Mouse (Mus musculus): ENCODE results near the gene Rhox3f. TPM values are rescaled to one million over a fixed set of nuclear protein-coding genes. Genes with fewer than 3 reads are reported as not detected.

Rhox3f gene
- total RNA-seq (2023): not detected

DNA sequence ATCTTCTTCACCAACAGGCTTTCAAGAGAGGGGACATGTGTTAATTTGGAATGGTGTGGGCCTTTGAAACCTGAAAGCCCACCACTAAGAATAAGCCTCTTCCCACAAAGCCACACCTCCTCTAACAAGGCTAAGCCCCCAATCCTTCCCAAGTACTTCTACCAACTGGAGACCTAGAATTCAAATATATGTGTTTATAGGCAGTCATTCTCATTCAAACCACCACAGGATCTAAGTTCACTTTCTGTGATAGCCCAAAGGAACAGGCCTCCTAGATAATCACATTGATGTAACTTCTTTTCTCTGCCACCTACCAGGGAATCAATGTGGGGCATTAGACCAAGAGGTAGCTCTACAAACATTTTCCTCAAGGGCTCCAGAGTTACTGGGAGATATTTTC lies at the start of gene Rhox3f:
Gene Rhox3f, plus strand, starts transcription at position 301 of the 400 bp plus-strand sequence.

DNA sequence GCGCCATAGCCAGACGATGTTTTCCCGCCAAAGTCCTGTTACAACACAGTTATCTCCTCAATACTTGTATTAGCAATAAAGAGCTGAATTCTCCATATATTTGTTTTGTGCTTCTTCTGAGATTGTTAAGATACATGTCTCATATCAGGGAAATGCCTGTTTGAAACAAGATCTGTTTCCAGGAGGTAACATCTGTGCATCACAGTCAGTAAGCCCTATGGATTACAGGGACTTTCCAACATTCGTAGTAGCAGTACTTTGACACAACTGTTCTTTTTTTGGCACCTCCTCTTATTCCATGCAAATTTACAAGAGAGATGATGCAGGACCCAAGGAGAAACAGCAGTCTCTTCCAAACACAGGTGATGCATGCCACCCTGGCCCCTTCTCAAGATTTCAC lies 39.1 kb upstream of the Rhox3f start, which contains the start of gene Rhox3e:
Gene Rhox3e, plus strand, starts transcription at position 301 of the 400 bp plus-strand sequence.

DNA sequence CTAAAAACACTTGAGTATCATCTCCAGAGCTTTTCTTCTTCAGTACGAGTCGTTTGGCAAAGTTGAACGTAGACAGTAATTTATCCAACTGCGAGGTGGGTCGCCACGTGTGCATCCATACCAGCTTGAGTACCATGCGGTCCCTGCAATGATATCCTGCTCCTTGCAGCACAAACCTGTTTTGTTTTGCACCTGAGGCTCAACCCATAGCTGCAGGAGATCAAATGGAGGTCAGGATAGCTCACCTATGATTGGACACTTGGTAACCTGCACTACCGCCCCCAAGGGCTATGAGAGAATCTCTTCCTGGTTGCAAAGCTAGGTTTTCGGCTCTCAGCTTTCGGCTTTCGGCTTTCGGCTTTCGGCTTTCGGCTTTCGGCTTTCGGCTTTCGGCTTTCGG lies 23.7 kb upstream of the Rhox3f start, which contains the start of gene Rhox4e:
Gene Rhox4e, plus strand, starts transcription at position 301 of the 400 bp plus-strand sequence.

DNA sequence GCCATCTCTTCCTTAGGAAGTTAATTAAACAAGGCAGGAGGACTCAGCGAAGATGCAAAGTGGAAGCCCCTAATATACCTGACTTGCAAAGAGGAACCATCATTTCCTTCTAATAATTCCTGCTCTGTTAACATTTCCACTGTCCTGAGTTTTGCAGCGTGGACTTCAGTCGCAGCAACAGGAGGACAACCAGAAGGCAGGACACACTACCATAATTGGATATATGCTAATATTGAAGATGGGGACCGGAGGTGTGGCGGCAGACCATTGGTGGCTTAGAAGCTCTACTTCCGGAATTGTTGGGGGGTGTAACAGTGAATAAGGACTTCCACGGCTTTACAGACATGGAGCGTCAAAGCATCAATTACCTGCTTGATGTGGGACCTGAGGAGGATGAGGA lies 9.7 kb upstream of the Rhox3f start, which contains the start of gene Rhox2f:
Gene Rhox2f, plus strand, starts transcription at position 301 of the 400 bp plus-strand sequence.

DNA sequence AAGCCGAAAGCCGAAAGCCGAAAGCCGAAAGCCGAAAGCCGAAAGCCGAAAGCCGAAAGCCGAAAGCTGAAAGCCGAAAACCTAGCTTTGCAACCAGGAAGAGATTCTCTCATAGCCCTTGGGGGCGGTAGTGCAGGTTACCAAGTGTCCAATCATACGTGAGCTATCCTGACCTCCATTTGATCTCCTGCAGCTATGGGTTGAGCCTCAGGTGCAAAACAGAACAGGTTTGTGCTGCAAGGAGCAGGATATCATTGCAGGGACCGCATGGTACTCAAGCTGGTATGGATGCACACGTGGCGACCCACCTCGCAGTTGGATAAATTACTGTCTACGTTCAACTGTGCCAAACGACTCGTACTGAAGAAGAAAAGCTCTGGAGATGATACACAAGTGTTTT lies 26.8 kb downstream of the Rhox3f start, which contains the start of gene Rhox4f:
Gene Rhox4f, minus strand, starts transcription at position 101 of the 400 bp plus-strand sequence.

DNA sequence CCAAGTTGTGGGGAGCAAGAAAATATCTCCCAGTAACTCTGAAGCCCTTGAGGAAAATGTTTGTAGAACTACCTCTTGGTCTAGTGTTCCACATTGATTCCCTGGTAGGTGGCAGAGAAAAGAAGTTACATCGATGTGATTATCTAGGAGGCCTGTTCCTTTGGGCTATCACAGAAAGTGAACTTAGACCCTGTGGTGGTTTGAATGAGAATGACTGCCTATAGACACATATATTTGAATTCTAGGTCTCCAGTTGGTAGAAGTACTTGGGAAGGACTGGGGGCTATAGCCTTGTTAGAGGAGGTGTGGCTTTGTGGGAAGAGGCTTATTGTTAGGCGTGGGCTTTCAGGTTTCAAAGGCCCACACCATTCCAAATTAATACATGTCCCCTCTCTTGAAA lies 47.7 kb downstream of the Rhox3f start, which contains the start of gene Rhox3g:
Gene Rhox3g, minus strand, starts transcription at position 101 of the 400 bp plus-strand sequence.

Other genes with a start within 250 kb of the Rhox3f start
- gene Rhox3a2, start 201.0 kb upstream of the Rhox3f start, total RNA-seq (2023): not detected
- not detected for gene Rhox4a2, start 190.1 kb upstream of the Rhox3f start, total RNA-seq (2023)
- not detected for gene Rhox2b, start 168.9 kb upstream of the Rhox3f start, total RNA-seq (2023)
- gene Rhox4b, start 148.5 kb upstream of the Rhox3f start, total RNA-seq (2023): not detected
- gene Rhox2c, start 127.3 kb upstream of the Rhox3f start, total RNA-seq (2023): not detected
- not detected for gene Rhox3c, start 122.4 kb upstream of the Rhox3f start, total RNA-seq (2023)
- gene Rhox4c, start 100.7 kb upstream of the Rhox3f start, total RNA-seq (2023): not detected
- not detected for gene Rhox2d, start 87.6 kb upstream of the Rhox3f start, total RNA-seq (2023)
- not detected for gene Rhox4d, start 66.6 kb upstream of the Rhox3f start, total RNA-seq (2023)
- not detected for gene Rhox2e, start 50.5 kb upstream of the Rhox3f start, total RNA-seq (2023)
- not detected for gene Rhox3e, start 39.0 kb upstream of the Rhox3f start, total RNA-seq (2023)
- gene Rhox4e, start 23.6 kb upstream of the Rhox3f start, total RNA-seq (2023): not detected
- not detected for gene Rhox2f, start 9.6 kb upstream of the Rhox3f start, total RNA-seq (2023)
- gene Rhox4f, start 26.7 kb downstream of the Rhox3f start, total RNA-seq (2023): not detected
- not detected for gene Rhox3g, start 47.6 kb downstream of the Rhox3f start, total RNA-seq (2023)
- not detected for gene Rhox2g, start 62.5 kb downstream of the Rhox3f start, total RNA-seq (2023)
- gene Rhox4g, start 70.3 kb downstream of the Rhox3f start, total RNA-seq (2023): not detected
- not detected for gene Rhox3h, start 87.8 kb downstream of the Rhox3f start, total RNA-seq (2023)
- not detected for gene Rhox2h, start 92.3 kb downstream of the Rhox3f start, total RNA-seq (2023)
- gene Rhox5, start 223.8 kb downstream of the Rhox3f start, total RNA-seq (2023): not detected
- not detected for gene Rhox6, start 245.9 kb downstream of the Rhox3f start, total RNA-seq (2023)

All from T-cell, adult 66 days (primary cell).